Mouse (Mus musculus) frontal cortex, adult (tissue): Measurements from ENCODE around the gene Slc22a20.
A peak's percentile ranks its signal among the peaks of the same experiment; 100 is the strongest.

Experiments
- ATAC-seq: cut with Nextera tagmentation; 2 replicates; pipeline ENCODE4 v1.9.2; 2017; ENCODE audit warnings: mild to moderate bottlenecking, moderate library complexity, mixed read lengths; ENCODE audit not compliant: low TSS enrichment

The Slc22a20 gene

DNA sequence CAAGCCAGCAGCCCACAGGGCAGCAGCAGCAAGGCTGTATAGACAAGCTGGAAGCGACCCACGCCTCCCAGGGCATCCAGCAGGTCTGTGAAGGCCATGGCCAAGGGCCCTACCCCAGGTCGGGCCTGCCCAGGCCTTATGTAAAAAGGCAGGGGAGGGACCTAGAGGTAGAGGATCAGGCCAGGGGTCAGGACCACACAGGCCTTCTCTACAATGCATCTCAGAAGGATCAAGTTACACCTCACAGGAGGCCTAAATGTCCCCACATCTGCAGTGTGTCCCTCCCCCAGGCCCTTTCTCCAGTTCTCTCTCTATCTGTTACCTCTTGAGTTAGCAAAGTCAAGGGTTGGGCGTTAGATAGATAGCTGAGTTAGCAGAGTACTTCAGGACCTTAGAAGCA is at the start of gene Slc22a20:
TSS of gene Slc22a20 (minus strand) at position 101 of the 400 bp plus-strand sequence.
- no peak for ATAC-seq

DNA sequence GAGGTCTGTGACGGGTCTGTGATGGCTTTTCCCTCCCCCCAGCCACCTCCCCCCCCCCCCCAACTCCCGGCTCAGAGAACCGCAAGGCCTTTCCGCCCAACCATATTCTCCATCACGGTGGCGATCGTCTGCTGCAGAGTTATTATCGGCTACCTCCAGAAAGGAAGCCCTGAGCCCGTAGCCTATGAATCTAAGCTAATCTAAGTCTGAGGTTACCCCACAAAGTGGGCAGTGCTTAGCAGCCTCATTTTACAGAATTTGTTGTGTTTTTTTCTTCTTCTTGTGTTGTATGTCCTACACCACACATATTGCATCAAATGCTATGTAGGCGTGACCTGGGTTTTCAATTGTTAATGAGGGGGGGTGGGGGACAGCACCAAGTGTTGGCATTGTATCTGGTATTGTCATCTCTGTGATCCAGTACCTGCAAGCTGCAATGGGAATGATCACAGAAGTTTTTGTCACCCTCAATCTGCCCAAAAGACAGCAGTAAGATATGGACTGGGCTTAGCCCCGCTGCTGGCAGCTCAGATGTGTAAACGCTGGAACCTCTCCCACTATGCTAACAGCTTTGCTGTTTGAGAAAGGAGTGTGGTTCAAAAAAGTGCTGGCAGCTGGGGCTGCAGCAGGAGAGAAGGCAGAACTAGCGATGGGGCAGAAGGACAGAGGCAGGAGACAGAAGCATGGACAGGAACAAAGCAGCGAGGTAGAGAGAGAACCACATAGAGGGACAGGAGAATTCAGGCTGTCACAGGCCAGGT is 44.8 kb upstream of the Slc22a20 start:
- ATAC-seq = no peak

DNA sequence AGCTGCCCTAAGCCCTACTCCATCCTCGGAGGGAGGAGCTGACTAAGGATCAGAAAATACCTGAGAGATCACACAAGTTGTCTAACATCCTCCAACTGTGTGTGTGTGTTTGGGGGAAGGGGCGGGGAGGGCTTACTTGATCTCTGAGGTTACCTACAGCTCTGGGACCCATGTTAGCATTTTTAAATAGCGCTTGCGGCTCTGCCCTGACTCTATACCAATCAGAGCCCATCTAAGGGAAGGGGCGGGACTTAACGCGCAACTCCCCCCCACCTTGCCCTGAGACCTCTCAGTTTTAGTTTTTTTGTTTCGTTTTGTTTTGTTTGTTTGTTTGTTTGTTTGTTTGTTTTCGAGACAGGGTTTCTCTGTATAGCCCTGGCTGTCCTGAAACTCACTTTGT is 43.5 kb upstream of the Slc22a20 start:
- no peak for ATAC-seq

DNA sequence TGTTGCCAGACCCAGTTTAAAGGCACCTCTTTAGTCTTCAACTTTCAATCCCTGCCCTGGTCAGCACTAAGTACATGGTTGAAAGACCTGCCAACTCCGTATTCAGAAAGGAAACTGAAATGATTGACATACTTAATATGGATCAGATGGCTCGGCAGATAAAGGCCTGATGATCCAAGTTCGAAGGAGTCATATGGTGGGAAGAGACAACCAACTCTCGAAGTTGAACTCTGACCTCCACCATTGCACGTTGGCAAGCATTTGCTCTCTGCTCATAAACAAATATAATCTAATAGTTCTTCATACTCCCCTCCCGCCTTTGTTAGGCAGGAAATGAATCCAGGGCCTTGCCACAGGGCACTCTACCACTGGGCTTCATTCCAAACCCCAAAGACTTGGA is 43.0 kb upstream of the Slc22a20 start:
- no peak for ATAC-seq

DNA sequence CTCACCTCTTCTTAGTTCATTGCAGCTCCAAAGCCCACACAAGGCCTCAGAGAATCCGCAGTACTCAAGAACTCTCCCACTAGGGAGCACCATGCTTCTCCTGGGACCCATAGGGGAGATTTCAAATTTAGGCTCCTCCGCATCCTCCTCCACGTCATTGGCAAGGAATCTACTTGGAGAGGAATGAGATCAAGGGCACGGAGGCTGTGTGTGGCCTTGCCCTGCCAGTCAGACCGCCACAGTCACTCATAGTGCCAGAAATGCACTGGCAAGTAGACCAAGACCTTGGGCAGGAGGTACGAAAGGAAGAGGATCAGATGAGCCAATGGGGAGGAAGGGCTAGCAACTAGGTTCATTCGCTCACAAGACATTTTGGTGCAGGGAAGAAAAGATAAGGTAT is 38.0 kb upstream of the Slc22a20 start:
- ATAC-seq = no peak

DNA sequence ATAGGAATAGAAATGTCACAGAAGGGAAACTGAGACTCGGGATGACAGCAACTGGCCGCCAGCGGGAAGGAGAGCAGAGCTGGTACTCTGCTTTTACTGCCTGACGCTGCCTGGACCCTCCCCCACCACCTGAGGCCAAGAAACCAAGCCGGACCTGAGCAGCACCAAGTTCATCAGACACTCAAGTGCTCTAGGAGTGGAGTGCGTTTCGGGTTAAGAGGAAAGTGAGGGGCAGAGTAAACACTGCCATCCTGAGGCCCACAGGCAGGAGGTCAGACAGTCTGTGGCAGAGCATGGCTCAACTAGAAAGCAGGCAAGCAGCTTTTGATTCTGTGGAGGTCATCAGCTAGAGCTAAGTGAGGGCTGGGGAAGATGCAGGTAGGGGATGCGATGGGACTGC is 37.1 kb upstream of the Slc22a20 start:
- no peak for ATAC-seq

DNA sequence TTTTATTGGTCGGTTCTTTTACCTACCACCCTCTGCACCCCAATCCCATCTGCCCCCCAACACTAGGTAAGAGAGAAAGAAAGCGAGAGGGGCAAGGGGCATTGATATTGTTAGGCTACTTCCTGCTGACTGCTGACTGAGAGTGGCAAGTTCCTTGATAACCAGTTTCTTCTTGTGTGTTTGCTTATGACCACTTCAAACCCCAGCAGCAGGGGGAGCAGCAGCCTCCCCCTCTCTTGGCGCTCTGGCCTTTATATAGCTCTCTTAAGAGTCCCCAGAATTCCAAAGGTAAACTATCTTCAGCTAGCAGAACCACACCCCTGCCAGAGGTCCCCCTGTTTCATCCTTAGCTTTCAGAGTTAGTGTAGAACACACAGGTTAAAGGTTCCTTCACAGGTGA is 34.3 kb upstream of the Slc22a20 start:
- no peak for ATAC-seq

DNA sequence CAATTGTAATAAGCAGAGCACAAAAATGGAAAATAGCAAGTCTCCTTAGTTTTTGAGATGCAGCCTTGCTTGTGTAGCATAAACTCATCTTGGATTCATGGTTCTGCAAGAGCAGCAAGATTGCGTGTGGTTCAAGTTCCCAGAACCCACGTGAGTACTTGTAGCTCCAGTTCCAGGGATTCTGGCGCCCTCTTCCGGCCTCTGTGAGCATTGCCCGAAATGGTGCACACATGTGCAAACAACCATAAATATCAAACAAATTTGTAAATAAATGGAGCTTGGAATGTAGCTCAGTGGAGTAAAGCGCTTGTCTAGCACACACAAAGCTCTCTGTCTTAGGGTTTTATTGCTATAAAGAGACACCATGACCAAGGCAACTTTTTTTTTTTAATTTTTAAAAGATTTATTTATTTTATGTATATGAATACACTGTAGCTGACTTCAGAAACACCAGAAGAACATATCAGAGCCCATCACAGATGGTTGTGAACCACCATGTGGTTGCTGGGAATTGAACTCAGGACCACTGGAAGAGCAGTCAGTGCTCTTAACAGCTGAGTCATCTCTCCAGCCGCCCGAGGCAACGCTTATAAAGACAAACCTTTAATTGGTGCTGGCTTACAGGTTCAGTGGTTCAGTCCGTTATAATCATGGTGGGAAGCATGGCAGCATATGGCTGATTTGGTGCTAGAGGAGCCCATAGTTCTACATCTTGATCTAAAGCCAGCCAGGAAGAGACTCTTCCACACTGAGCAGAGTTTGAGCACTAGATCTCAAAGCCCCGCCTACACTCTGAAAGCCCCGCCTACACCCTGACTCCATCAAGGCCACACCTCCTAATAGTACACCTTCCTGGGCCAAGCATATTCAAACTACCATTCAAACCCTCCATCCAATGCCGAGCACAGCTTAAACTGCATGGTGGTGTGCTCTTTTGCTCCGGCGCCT is 32.5 kb upstream of the Slc22a20 start:
- ATAC-seq = 0 out of 2 replicates have a peak, but pooled peaks have one; percentile 24

DNA sequence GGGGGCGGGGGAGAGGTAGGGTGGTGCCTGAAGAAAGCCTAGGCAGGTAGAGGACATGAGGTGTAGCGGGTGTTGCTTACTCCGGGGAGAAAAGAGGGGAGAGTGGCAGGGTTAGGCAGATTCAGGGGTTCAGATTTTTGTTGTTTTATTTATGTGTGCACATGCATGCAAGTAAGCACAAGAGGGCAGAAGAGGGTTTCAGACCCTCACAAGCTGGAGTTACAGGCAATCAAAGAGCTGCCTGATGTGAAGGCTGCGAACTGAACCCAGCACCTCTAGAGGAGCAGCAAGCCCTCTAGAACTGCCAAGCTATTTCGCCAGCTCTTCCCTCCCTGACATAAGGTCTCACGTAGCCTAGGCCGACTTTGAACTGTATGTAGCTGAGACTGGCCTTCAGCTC is 30.6 kb upstream of the Slc22a20 start:
- ATAC-seq = no peak

DNA sequence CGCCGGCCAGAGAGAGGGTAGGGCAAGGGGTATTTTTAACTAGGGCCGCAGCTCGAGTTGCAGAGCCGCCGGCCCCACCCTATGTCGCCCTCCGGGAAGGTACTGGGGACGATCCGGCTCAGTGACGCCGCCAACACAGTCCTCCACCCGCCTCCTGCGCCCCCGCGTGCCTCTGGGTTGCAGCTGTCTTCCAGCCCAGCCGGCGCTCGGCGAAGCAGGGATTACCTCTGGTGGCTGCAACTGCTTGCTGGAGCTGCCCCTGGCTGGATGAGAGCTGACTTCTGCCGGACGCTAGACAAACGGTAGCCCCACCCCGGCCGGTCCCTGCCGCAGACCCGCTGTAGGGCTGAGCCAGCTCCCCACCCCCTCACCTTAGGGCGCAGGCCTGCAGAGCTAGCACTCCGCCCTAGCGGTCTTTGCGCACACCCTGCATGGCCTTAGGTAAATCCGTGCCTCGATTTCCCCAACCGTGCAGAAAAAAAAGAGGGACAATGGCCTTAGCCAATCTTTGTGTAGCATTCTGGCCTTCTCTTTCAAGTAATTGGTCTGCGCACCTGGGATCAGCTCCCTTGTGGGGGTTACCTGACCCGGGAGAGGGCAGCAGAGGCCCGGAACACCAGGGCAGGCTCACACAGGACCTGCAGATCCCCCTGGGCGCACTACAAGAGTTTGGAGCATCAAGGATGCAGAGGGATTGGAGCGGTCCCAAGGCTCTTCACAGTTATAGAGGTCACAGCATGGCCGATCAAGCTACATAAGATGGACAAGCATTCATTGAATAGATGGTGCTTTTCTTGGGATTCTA is 29.8 kb upstream of the Slc22a20 start, which contains the start of gene Capn1:
TSS of gene Capn1 (minus strand) at position 387 of the 805 bp plus-strand sequence.
- peak; percentile 84 for ATAC-seq

DNA sequence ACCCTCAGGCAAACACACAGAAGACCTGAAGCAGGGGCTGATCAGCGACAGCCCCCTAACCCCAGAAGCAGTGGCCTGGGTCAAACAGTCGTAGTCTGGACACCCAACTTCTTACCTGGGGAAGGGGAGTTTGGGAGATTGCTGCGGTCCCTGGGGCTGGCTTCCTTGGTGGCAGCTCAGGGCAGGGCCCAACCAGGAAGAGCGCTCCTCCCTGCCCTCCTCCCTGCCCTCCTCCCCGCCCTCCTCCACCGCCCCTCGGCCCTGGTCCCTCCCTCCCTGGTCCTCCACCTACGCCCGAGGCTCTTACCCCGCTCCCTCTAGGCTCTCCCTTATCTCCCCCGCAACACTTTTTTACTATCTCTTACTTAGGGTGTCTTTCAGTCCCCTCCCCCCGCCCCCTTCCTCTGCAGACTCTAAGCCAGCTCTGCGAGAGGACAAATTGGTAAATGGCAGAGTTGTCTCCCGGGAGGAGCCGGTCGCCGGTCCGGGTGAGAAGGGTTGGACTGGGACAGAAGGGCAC is 29.1 kb upstream of the Slc22a20 start:
- peak; percentile 44; the same call in 1 of the 2 replicates for ATAC-seq

DNA sequence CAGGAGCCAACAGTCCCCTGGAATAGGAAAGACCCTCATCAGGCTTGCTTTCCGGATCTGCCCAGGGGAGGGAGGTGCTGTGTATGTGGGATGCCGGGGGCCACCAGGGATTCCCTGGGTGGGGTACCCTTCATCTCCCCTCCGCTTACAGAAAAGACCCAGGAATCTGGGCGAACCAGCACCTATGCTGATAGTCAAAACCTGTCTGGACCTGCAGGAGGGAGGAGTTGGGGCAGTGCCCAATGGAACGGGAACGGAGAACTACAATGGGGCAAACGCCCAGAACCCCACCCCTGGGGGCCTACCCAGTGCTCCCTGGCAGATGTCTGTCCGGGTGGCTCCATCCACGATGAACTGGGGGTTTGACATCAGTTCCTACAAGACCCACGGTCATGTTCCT is 27.7 kb upstream of the Slc22a20 start:
- no peak for ATAC-seq

DNA sequence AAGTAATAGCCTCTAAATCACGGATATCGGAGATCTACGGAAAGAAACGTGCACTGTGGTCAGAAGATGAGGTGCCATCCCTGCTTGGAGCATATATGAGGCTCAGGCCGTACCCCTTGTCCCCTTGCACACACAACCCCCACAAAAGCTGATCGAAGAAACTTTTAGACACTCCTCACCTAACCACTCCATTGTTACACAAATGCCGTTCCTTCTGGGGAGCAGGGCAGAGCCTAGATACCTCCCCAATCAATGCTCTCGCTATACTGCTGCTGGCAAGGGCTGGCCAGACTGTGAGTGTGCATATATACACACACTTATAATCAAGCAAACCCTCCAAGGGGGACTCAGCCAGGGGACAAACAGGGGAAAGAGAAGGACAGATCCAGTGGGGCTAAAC is 23.2 kb upstream of the Slc22a20 start:
- no peak for ATAC-seq

DNA sequence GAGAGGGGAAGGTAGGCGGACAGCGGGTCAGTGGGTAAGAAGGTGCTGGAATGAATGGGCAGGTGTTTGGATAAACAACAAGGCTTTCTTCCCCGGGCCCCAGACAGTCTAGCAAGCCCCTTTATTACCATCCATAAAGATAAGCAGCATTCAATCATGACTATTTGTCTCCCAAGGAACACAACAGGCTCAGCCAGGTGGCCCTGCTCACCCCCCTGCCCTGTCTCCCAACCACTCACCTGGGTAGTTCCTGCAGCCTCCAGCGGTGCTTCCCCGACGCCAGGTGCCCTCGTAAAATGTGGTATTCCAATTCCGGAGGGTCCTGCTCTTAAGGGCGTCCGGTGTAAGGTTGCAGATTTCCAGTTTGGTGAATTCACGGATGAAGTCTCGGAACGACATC is 21.1 kb upstream of the Slc22a20 start:
- ATAC-seq = no peak

DNA sequence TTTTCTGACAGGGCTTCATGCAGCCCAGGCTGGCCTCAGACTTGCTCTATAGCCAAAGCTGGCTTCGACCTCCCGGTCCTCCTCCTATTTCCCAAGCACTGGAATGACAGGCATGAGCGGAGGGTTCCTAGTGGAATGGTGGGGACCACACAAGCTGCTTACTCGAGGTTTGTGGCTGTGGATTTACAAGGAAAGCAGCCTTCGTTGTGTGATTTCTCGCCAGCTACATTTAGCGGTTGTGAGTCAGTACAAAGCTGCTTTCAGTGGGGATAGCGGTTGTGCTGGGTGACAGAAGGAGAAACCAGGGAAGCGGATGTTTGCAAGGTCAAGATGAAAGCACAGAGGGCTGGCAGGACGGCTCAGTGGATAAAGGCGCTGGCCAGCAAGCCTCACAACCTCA is 19.6 kb upstream of the Slc22a20 start:
- no peak for ATAC-seq

DNA sequence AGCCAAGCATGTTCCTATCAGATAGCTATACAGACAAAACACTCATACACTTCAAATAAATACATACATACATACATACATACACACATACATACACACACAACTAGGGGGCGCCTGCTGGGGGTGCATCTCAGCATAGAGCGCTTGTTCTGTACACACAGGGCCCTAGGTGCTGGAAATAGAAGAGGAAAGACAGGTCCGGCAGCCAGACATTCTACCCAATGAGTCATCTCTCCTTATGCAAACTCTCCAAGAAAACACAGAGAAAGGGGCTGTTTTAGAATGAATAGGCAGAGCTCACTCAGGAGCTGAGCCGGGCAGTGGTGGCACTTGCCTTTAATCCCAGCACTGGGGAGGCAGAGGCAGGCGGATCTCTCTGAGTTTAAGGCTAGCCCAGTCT is 14.0 kb upstream of the Slc22a20 start:
- ATAC-seq = no peak; the same call in 1 of the 2 replicates

DNA sequence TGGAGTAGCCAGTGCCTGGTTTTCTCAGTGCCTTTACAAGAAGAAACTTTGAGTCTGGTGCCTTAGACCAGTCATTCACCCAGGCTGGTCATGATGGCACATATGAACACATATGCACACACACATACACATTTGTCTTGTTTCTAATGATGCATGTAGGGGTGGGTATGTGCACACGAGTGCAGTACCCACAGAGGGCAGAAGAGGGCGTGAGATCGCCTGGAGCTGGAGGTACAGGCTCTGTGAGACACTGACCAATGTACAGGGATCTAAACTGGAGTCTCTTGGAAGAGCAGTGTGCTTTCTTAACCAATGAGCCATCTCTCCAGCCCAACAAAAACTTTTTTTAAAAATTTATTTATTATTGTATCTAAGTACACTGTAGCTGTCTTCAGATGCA is 12.2 kb upstream of the Slc22a20 start:
- ATAC-seq = no peak

DNA sequence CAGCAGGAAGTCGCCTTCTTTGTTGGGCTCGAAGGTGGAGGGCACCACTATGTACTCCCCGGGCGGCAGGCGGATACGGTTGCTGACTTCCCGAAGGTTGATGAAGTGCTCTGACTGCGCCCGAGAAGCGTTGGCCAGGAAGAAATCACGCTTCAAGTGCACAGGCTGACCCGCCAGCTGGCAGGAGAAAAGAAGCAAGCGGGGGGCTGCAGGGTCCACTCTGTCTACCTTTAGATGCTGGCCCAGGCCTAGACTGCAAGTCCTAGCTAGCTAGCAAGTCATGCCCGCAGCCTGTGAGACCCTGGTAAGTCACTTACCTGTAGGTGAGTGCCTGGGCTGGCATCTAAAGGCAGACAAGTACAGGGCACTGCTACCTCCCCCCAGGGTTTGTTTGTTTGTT is 8.8 kb upstream of the Slc22a20 start:
- ATAC-seq = no peak

DNA sequence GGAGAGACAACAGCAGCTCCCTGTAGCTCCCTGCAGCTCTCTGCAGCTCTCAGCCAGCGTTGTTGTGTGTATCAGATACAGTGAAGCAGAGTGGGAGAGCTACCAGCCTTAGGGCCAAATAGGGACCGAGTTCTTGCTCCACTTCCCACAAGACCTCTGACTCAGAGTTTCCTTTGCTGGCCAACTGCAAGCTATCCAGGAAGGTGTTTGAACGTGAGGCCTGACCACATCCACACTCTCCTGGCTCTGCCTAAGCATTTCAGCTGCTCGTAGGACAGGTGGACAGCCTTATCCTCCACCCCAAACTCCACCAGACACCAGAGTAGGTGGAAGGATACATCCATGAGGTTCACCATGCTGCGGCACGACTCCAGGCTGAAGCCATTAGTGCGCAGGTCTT is 6.1 kb upstream of the Slc22a20 start:
- ATAC-seq = no peak

DNA sequence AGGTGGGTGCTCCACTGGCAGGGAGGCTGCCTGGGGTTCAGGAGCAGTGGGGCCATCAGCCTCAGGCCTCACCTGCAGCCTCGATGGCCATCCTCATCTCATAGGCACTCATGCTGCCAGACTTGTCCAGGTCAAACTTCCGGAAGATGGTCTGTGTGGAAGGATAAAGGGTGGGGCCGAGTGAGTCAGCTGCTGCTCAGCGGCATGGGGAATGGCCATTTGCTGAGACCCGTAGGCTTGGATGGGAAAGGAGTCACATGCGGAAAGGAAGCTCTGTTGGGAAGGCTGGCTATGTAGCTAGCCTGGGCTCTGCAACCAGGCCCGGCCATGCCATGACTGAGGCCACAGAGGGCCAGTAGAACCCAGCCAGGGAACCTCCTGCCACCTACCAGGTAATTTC is 5.5 kb upstream of the Slc22a20 start:
- no peak for ATAC-seq

DNA sequence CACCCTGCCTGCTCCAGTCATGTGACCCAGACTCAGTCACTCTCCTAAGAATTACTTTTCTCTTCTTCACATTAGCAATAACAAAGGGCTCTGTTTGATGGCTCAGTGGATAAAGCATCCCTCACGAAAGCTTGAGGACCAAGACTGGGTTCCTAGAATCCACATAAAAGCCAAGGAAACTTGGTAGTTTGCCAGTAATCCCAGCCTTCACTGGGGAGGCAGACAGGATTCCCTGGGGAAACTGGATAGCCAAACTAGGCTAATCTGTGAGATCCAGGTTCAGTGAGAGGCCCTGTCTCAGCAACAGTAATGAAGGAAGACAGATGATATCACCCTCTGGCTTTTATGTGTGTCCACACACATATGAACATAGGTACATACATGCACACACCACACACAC is 5.0 kb upstream of the Slc22a20 start:
- no peak for ATAC-seq

DNA sequence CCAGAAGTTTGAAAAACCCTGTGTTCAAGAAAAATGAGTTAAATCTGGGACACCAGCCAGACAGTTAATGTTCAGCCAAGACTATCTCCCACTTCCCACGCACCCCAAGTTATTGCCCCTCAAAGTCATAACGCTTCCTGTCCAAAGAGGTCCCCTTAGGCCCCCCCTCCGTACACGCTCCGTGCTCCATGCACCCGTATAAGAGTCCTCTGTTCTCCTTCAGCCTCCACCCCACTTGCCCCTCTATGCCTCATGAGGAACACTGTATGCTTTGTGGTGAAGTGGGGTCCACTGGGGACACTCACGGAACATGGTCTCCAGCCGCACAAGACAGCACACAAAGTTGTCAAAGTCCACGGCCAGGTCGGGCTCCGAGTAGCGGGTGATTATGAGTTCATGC is 4.1 kb upstream of the Slc22a20 start:
- no peak for ATAC-seq
